Mouse (Mus musculus) limb, embryonic 15.5 days (tissue): ENCODE data around the gene Tnfrsf22. TPM values are rescaled to one million over a fixed set of nuclear protein-coding genes. Genes with fewer than 3 reads are reported as not detected.
A peak's percentile ranks its signal among the peaks of the same experiment; 100 is the strongest.

ENCODE experiments used
- ATAC-seq: fragments of 200-750 bp; cut with Nextera tagmentation; 2 replicates; pipeline ENCODE4 v1.8.0; 2017; ENCODE audit warnings: low read depth, moderate TSS enrichment; ENCODE audit not compliant: insufficient number of reproducible peaks, low FRiP score, low TSS enrichment
- H3K27ac ChIP-seq: fragments of 300-500 bp; sonication (generic); 2 replicates; pipeline ENCODE4 v1.5.1; 2015; ENCODE audit warnings: moderate library complexity, mild to moderate bottlenecking, inconsistent platforms
- H3K27me3 ChIP-seq: fragments of 300-500 bp; sonication (generic); 2 replicates; pipeline ENCODE4 v1.6.1; 2015; ENCODE audit warnings: inconsistent platforms
- H3K36me3 ChIP-seq: fragments of 300-500 bp; sonication (generic); 2 replicates; pipeline ENCODE4 v1.6.1; 2015; ENCODE audit warnings: inconsistent platforms
- H3K4me1 ChIP-seq: fragments of 300-500 bp; sonication (generic); 2 replicates; pipeline ENCODE4 v1.6.1; 2015; ENCODE audit warnings: inconsistent platforms
- H3K4me2 ChIP-seq: fragments of 300-500 bp; sonication (generic); 2 replicates; pipeline ENCODE4 v1.6.1; 2015; ENCODE audit warnings: mild to moderate bottlenecking, inconsistent platforms
- H3K4me3 ChIP-seq: fragments of 300-500 bp; sonication (generic); 2 replicates; pipeline ENCODE4 v1.5.1; 2015; ENCODE audit warnings: mild to moderate bottlenecking, inconsistent platforms
- H3K9ac ChIP-seq: fragments of 300-500 bp; sonication (generic); 2 replicates; pipeline ENCODE4 v1.6.1; 2015; ENCODE audit warnings: inconsistent platforms
- H3K9me3 ChIP-seq: fragments of 300-500 bp; sonication (generic); 2 replicates; pipeline ENCODE4 v1.6.1; 2016; ENCODE audit warnings: inconsistent platforms
- WGBS: fragments of 180-500 bp; shearing (Covaris S2); methylation state at CpG from one replicate; pipeline ENCODE4 v1.1.7; 2015; 5-methylcytosine and 5-hydroxymethylcytosine counted together
- polyA plus RNA-seq: library from polyadenylated mRNA; unstranded; fragments of >200 nt; fragmentation: Nextera tagmentation; extraction: Ambion mirVana; gene quantifications from 2 replicates; pipeline ENCODE4 v1.2.1, GENCODE M21; 2015

Gene Tnfrsf22
- polyA plus RNA-seq, 1 experiment from 2014 or later = 9.2 TPM

GRCm38 (mm10) chr7:143628540-143628939, 20.9 kb downstream of the Tnfrsf22 start, which contains the start of gene Tnfrsf26:
Gene Tnfrsf26 (minus strand): TSS chr7:143628722.
- H3K27me3 ChIP-seq = no peaks in the 10 kb centered on the region
- no peaks in the 10 kb centered on the region for H3K4me1 ChIP-seq
- WGBS = 90% methylated on average over 1 of the region's 1 CpGs
- H3K9me3 ChIP-seq = no peaks in the 10 kb centered on the region
- H3K4me3 ChIP-seq = no peak within 1 kb of the TSS
- no peak within 1 kb of the TSS for H3K4me2 ChIP-seq
- H3K36me3 ChIP-seq = no peaks in the 10 kb centered on the region
- ATAC-seq = no peak
- H3K27ac ChIP-seq = no peak within 1 kb of the TSS
- H3K9ac ChIP-seq = no peak within 1 kb of the TSS

GRCm38 (mm10) chr7:143627555-143628286, 21.7 kb downstream of the Tnfrsf22 start:
- 61% methylated on average over 10 of the region's 10 CpGs for WGBS
- H3K27ac ChIP-seq = no peak overlapping the region

GRCm38 (mm10) chr7:143626178-143626577, 23.3 kb downstream of the Tnfrsf22 start:
- no peak overlapping the region for H3K4me3 ChIP-seq
- H3K9ac ChIP-seq = no peak overlapping the region
- WGBS = 70% methylated on average over 2 of the region's 2 CpGs
- no peaks in the 10 kb centered on the region for H3K27me3 ChIP-seq
- H3K9me3 ChIP-seq = no peaks in the 10 kb centered on the region
- H3K4me2 ChIP-seq = no peak overlapping the region
- ATAC-seq = no peak
- no peaks in the 10 kb centered on the region for H3K4me1 ChIP-seq
- no peak overlapping the region for H3K27ac ChIP-seq
- no peaks in the 10 kb centered on the region for H3K36me3 ChIP-seq

More at GRCm38 (mm10) chr7:143627555-143628286, 21.7 kb downstream of the Tnfrsf22 start:
- no peaks in the 10 kb centered on the region for H3K36me3 ChIP-seq
- H3K27me3 ChIP-seq = no peaks in the 10 kb centered on the region
- no peak overlapping the region for H3K4me2 ChIP-seq
- H3K9me3 ChIP-seq = no peaks in the 10 kb centered on the region
- H3K4me3 ChIP-seq = no peak overlapping the region
- no peaks in the 10 kb centered on the region for H3K4me1 ChIP-seq
- no peak for ATAC-seq
- no peak overlapping the region for H3K9ac ChIP-seq

GRCm38 (mm10) chr7:143625151-143625550, 24.3 kb downstream of the Tnfrsf22 start:
- H3K9me3 ChIP-seq = no peaks in the 10 kb centered on the region
- H3K9ac ChIP-seq = no peak overlapping the region
- ATAC-seq = no peak
- H3K4me3 ChIP-seq = no peak overlapping the region
- no peak overlapping the region for H3K4me2 ChIP-seq
- 68% methylated on average over 5 of the region's 5 CpGs for whole genome bisulfite sequencing
- H3K36me3 ChIP-seq = no peaks in the 10 kb centered on the region
- no peaks in the 10 kb centered on the region for H3K27me3 ChIP-seq
- no peaks in the 10 kb centered on the region for H3K4me1 ChIP-seq
- no peak overlapping the region for H3K27ac ChIP-seq

GRCm38 (mm10) chr7:143624561-143624960, 24.9 kb downstream of the Tnfrsf22 start:
- Histone ChIP-seq H3K27ac (no peak overlapping the region), H3K36me3 (no peaks in the 10 kb centered on the region), H3K4me2 (no peak overlapping the region), H3K9ac (no peak overlapping the region), H3K9me3 (no peaks in the 10 kb centered on the region), H3K4me3 (no peak overlapping the region), H3K4me1 (no peaks in the 10 kb centered on the region), H3K27me3 (no peaks in the 10 kb centered on the region)
- ATAC-seq = no peak
- 81% methylated on average over 3 of the region's 3 CpGs for WGBS

- no peak for ATAC-seq
These were observed 28.5 kb downstream of the Tnfrsf22 start for GRCm38 (mm10) chr7:143620951-143621350.

GRCm38 (mm10) chr7:143614404-143615135, 34.9 kb downstream of the Tnfrsf22 start:
- H3K9me3 ChIP-seq = no peaks in the 10 kb centered on the region
- no peak overlapping the region for H3K9ac ChIP-seq
- no peaks in the 10 kb centered on the region for H3K27me3 ChIP-seq
- peak overlapping the region; percentile 44 for H3K27ac ChIP-seq
- no peaks in the 10 kb centered on the region for H3K36me3 ChIP-seq
- WGBS = 59% methylated on average over 9 of the region's 9 CpGs
- H3K4me3 ChIP-seq = no peak overlapping the region
- no peaks in the 10 kb centered on the region for H3K4me1 ChIP-seq
- no peak for ATAC-seq
- H3K4me2 ChIP-seq = no peak overlapping the region

More at GRCm38 (mm10) chr7:143620951-143621350, 28.5 kb downstream of the Tnfrsf22 start:
- H3K9me3 ChIP-seq = no peaks in the 10 kb centered on the region
- H3K27me3 ChIP-seq = no peaks in the 10 kb centered on the region
- no peak overlapping the region for H3K4me2 ChIP-seq
- H3K27ac ChIP-seq = no peak overlapping the region
- no peak overlapping the region for H3K9ac ChIP-seq
- no peaks in the 10 kb centered on the region for H3K36me3 ChIP-seq
- 70% methylated on average over 1 of the region's 1 CpGs for WGBS
- H3K4me1 ChIP-seq = no peaks in the 10 kb centered on the region
- H3K4me3 ChIP-seq = no peak overlapping the region

- ATAC-seq = no peak
- Histone ChIP-seq H3K27ac (no peak overlapping the region), H3K4me1 (no peaks in the 10 kb centered on the region), H3K36me3 (no peaks in the 10 kb centered on the region), H3K9me3 (no peaks in the 10 kb centered on the region), H3K27me3 (no peaks in the 10 kb centered on the region), H3K9ac (no peak overlapping the region), H3K4me3 (no peak overlapping the region), H3K4me2 (no peak overlapping the region)
- WGBS = 58% methylated on average over 3 of the region's 3 CpGs
These were observed 37.2 kb downstream of the Tnfrsf22 start for GRCm38 (mm10) chr7:143612215-143612614.

GRCm38 (mm10) chr7:143605321-143605720, 44.1 kb downstream of the Tnfrsf22 start:
- H3K9me3 ChIP-seq = no peaks in the 10 kb centered on the region
- H3K4me3 ChIP-seq = no peak overlapping the region
- H3K4me2 ChIP-seq = no peak overlapping the region
- H3K27ac ChIP-seq = no peak overlapping the region
- no peak for ATAC-seq
- no peaks in the 10 kb centered on the region for H3K36me3 ChIP-seq
- WGBS = 80% methylated on average over 3 of the region's 3 CpGs
- no peaks in the 10 kb centered on the region for H3K4me1 ChIP-seq
- no peaks in the 10 kb centered on the region for H3K27me3 ChIP-seq
- no peak overlapping the region for H3K9ac ChIP-seq

GRCm38 (mm10) chr7:143604889-143605288, 44.6 kb downstream of the Tnfrsf22 start:
- Histone ChIP-seq H3K4me3 (no peak overlapping the region), H3K9ac (no peak overlapping the region), H3K4me1 (no peaks in the 10 kb centered on the region), H3K36me3 (no peaks in the 10 kb centered on the region), H3K27ac (no peak overlapping the region), H3K27me3 (no peaks in the 10 kb centered on the region), H3K4me2 (no peak overlapping the region), H3K9me3 (no peaks in the 10 kb centered on the region)
- no peak for ATAC-seq
- WGBS = 69% methylated on average over 2 of the region's 2 CpGs

GRCm38 (mm10) chr7:143601705-143602104, 47.8 kb downstream of the Tnfrsf22 start:
- WGBS = 67% methylated on average over 2 of the region's 2 CpGs
- Histone ChIP-seq H3K27ac (no peak overlapping the region), H3K27me3 (no peaks in the 10 kb centered on the region), H3K4me1 (peaks cover 9% of the 10 kb centered on the region), H3K4me2 (no peak overlapping the region), H3K9ac (no peak overlapping the region), H3K9me3 (no peaks in the 10 kb centered on the region), H3K36me3 (0 out of 2 replicates have a peak, but pooled peaks cover 3% of the 10 kb centered on the region), H3K4me3 (no peak overlapping the region)
- no peak for ATAC-seq

GRCm38 (mm10) chr7:143600231-143600740, 49.2 kb downstream of the Tnfrsf22 start:
- Histone ChIP-seq H3K27ac (peak overlapping the region; percentile 50; the same call in 1 of the 2 replicates), H3K4me3 (peak overlapping the region; percentile 79), H3K4me2 (peak overlapping the region; percentile 61), H3K27me3 (no peaks in the 10 kb centered on the region), H3K9me3 (no peaks in the 10 kb centered on the region), H3K9ac (no peak overlapping the region), H3K36me3 (peaks cover 7% of the 10 kb centered on the region; the same call in 1 of the 2 replicates), H3K4me1 (peaks cover 12% of the 10 kb centered on the region)
- 4% methylated on average over 15 of the region's 15 CpGs for WGBS
- no peak for ATAC-seq
